Mouse (Mus musculus) brain, embryonic 14.5 days (tissue): ENCODE data around the gene Armc8.

Experiments used
- CTCF ChIP-seq: fragments of 200-500 bp; IDR thresholded peaks from 2 replicates; pipeline ENCODE4 v1.5.1; 2012; ENCODE audit warnings: inconsistent platforms, mild to moderate bottlenecking, moderate library complexity, borderline replicate concordance; ENCODE audit not compliant: insufficient read depth, insufficient read length; ENCODE audit errors: extremely low read depth
- POLR2A ChIP-seq: fragments of 200-500 bp; IDR thresholded peaks from 2 replicates; pipeline ENCODE4 v1.6.1; 2012; ENCODE audit warnings: mild to moderate bottlenecking, inconsistent platforms, borderline replicate concordance; ENCODE audit not compliant: poor library complexity, insufficient read depth, insufficient read length, severe bottlenecking; ENCODE audit errors: extremely low read depth

DNA sequence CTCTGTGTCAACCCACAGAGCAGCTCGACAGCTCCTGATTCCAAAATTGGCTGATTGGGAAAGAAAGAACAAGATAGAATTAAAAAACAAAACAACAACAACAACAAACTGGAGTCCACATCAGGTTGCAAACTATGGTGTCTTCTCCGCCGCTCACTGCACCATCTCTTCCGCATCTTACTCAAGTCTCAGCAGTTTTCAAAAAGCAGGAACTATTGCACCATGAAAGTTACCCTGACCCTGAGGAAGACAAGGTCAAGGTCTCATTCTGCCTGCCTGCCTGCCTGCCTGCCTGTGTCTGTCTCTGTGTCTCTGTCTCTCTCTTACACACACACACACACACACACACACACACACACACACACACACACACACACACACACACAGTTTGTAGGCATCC, 69.4 kb downstream of the Armc8 start:
- TF ChIP-seq CTCF (no peak), POLR2A (no peak)
